Mouse (Mus musculus) gastrocnemius, adult 18-20 months (tissue): ENCODE measurements around the gene Itga5. TPM values are rescaled to one million over a fixed set of nuclear protein-coding genes. Genes with fewer than 3 reads are reported as not detected.
A peak's percentile ranks its signal among the peaks of the same experiment; 100 is the strongest.

Experiments used
- DNase-seq: peaks from one replicate; pipeline ENCODE4 v3.0.0; 2021; ENCODE audit warnings: low spot score
- total RNA-seq, 2 experiments: library from RNA; stranded (reverse); gene quantifications; 2 replicates each; pipeline ENCODE4 v1.2.3; 2021

Itga5 gene
- total RNA-seq, 2 experiments from 2014 or later = 6.5 to 9.1 TPM

DNA sequence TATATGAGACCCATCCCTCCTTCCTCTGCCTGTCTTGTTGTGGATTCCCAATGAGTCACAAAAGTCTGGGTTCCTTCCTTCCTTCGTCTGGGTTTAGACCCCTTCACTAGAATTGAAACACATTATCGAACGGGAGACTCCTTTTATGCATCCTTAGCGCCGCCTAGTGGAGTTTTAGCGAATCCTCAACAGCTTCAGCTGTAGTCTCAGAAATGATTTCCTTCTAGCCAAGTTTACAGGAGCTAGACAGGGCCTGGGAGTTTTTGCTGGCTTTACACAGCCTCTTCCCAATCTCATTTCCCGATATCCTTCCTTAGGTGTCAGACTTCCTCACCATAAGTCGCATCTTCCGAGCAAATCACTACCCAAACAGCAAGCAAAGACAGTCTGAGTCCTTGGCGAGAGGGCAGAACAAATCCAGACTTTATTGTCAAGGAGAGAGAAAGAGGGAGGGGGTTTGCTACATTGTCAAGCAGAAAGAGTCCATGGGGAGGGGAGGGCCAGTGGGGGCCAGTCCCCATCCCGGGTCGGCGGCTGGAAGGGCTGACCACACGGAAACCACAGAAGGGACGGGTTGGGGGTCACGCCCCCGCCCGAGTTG lies 53.0 kb downstream of the Itga5 start:
- peak; percentile 67 for DNase-seq

DNA sequence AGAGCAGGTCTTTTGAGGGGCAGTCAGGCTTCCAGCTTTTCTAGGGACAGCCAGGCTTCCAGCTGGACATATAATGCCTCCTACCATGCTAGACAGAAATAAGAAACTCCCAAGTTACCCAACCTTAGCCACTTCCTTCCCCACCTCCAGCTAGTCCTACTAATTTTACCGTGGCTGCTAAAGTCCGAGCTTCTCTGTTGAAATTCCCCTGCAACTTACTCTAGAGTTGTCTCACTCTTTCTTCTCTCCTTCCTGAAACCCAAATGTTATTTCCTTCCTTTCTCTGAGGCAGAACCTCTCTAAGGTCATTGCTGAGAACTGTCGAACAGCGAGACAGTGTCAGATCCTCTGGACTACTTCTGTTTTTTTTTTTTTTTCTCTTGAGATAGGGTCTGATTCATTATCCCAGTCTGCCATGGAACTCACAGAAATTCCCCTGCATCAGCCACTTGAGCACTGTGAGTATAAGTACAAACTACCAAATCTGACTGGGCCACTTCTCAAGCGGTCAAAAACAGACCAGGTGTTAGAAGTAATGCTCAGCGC lies 56.1 kb downstream of the Itga5 start, which contains the start of gene Gpr84:
TSS of gene Gpr84 (minus strand) at position 248 of the 546 bp plus-strand sequence.
- no peak for DNase-seq

DNA sequence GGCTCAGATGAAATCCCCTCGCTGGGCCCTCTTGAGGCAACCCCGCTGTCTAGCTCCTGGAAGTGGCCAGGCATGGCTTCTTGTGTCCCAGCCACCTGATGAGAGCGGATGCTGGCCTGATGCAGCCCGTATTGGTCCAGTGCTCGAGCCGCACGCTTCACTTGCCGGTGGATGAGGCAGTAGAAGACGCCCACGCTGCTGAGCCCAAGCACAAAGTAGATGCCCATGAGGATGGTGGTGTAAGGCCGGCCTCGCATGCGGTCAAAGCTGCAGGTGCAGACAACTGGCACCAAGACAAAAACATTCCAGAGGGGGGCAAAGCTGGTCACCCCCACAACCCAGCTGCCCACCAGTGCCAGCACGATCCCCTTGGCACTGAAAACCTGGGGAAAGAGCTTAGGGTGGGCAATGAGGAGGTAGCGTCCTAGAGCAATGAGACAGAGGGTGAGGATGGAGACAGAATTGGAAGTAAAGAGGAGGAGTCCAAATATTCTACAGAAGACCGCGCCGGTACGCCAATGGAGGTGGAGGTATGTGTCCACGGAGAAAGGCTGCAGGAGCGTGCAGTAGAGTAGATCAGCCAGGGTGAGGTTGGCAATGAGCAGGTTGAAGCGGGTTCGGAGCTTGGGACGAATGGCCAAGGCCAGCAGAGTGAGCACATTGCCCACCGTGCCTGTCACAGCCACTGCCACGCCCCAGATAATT lies 57.5 kb downstream of the Itga5 start:
- DNase-seq = no peak

DNA sequence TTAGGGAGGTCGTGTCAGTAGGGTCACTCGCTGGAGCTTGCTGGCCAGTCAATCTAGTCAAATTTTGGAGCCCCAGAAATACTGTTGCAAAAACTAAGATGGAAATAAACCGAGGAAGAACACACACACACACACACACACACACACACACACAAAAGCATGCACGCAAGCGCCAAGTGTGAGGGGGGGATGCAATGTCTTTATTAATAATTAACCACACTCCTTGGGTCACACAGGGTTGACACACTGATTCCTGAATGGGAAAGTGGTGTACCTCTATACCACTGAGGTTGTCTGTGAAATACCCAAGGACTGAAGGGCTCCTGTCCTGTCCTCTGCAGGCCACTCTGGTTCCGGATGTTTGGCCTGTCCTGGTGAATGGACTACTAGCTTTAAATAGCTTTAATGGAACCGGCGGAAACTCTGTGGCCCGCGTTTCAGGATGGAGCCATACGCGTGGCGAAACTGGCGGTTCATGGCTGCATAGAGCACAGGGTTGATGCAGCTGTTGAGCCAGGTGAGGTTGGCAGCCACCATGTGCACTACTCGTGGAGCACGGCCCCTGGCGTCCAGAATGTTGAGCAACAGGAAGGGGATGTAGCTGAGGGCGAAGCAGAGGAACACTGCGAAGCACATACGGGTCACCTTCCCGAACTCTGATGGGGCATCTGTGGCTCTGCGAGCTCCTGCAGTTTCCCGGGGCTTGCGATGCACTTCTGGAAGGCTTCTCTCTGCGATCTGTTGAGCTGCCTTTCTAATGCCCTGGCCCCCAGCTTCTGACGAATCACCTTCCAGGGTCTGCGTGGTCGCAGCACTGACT lies 58.3 kb downstream of the Itga5 start:
- no peak for DNase-seq

DNA sequence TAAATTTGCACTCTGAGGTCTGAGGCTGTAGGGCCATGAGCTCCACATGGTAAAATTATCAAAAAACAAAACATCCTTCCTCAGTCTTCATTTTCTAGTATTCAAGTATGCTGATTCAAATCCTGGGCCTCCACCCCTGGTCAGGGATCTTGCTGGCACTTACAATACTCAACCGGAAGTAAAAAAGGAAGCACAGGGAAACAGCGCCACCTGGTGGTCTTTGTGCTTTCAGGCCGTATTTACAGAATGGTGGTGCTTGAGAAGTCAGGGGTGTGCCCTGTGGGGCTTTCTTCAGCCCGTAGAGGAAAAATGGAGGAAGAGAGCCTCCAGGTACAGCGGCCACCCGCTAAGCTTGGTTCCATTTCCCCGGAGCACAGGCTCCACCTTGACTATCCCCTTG lies 59.4 kb downstream of the Itga5 start:
- DNase-seq = peak; percentile 93

DNA sequence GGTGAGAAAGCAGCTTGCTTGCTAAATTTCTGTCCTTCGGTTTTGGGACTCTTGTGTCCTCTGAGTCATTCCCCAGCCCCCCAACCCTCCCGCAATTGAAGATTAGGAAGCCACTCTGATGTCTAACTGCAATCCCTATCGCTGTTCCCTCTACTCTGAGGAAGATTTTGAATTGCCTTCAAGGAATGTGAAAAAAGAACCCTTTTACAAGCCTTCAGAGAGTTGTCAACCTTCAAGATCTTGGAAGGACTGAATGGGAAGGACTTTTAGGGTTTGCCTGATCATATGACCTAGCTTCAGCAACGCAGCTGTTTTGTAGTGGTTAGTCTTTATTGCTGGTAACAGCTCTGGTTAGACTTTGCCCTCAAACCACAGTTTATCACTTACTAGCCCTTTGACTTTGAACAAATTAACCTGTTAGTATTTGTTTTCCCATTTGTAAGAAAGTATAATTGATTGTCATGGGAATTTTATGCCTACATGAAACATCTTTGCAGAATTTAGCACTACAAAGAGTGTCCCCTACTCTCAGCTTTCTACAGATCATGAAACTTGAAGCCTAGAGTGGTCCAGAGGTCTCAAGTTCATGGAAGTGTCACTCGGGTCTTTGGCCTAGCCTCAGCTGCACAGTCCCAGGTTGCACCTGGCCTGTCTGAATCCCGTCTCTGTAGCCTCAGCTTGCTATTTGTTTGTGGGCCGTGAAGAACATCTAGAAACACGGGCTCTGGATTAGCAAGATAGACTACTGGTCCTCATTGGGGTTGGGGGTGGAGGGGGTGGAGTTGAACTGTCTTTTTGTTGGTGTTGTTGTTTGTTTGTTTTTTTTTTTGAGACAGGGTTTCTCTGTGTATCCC lies 60.5 kb downstream of the Itga5 start:
- DNase-seq = no peak

DNA sequence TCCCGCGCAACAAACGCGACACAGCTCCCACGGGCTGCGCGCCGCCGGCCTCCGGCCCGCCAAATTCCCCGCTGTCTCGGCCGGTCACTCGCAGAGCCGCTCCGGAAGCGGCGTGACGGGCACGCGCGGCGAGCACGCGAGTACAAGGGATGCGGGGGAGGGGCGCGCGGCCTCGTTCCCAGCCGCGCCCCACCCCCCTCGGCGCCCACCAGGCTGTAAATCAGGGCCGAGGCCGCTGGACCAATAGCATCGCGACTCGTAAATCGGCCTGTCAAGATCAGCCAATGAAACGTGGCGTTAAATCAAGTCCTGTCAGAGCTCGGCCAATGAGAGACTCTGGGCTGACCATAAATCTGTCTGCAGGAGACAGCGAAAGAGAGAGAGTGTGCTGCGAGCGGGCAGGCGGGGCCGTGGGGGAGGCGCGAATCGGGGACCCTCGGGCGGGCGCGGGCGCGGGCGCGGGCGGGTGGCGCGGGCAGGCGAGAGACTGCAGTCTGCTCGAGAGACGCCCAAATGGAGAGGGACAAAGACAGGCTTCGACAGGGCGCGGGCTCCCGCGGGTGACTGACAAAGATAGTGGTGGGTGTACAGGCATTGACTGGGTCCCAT lies 61.4 kb downstream of the Itga5 start:
- DNase-seq = peak; percentile 96

DNA sequence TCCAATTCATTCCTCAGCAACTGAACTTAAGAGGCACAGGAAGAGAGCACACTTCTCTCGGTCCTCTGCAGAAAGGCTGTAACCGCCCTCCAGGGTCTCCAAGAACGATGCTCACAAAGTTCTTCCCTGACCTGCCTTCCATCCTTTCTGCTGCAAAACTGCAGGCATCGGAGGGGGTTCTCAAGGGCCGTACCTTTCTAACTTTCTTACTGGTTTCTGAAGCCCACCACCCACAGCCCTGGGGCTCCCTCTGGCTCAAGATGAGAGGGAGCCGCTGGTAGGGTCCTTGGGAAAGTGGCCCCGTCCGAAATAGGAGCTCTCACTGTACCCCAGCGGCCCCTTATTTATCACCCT lies 62.0 kb downstream of the Itga5 start:
- no peak for DNase-seq

DNA sequence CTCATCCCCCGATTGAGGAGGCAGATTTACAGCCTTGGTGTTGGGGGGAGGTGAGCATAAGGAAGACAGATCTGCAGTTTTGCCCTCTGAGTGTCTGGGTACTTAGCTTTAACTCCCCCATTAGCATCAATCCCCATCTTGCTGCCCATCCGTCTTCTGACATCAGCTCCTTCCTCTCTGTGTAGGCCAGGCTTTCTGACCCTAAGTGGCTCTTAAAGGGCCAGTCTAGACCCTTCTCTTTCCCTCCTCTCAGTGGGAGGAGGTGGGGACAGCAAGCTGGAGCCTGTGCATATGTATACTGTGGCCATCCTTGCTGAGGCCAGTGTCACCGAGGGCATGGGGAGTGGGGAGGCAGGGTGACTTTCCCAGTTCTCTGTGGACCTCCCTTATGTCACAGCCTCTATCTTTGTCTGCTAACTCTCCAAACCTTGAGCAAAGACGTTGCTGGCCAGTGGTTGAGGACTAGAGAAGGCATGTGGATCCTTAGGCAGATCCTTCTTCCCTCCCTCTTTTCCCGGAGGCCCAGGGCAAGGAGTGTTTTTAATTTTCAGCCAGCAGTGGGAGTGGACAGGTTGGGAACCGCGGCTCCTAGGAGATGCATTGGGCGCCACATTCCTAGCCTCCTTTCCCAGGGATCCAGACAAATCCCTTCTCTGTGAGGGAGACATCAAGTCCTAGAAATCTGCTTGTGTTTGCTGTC lies 62.5 kb downstream of the Itga5 start:
- DNase-seq = no peak

DNA sequence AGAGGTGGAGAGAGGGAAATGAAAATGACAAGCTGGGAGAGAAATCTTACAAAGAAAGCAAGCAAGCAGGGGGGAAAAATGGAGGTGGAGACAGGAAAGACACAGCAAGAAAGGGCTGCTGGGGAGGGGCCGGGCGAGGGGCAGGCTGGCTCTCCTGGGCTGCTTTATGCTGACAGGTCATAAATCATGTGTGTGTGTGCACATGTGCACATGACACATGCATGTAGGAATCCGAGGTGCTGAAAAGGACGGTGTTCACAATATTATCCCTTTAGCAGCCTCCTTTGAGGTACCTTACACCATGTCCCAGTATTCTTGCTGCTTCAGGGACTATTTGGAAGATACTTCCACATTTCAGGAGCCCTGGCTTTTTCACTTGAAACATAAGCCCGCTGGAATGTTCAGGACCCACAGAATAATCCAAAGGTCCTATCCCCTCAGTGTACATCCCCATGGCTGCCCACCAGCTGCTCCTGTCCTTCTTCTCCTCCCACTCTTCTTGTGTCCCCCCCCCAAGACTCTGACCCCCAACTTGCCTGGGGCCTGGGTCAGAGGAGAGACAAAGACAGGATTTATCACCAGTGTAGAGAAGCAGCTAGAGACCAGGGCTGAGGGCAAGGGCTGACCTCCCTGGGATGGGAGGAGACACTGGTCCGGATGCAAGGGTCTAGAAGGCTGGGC lies 64.1 kb downstream of the Itga5 start:
- no peak for DNase-seq

DNA sequence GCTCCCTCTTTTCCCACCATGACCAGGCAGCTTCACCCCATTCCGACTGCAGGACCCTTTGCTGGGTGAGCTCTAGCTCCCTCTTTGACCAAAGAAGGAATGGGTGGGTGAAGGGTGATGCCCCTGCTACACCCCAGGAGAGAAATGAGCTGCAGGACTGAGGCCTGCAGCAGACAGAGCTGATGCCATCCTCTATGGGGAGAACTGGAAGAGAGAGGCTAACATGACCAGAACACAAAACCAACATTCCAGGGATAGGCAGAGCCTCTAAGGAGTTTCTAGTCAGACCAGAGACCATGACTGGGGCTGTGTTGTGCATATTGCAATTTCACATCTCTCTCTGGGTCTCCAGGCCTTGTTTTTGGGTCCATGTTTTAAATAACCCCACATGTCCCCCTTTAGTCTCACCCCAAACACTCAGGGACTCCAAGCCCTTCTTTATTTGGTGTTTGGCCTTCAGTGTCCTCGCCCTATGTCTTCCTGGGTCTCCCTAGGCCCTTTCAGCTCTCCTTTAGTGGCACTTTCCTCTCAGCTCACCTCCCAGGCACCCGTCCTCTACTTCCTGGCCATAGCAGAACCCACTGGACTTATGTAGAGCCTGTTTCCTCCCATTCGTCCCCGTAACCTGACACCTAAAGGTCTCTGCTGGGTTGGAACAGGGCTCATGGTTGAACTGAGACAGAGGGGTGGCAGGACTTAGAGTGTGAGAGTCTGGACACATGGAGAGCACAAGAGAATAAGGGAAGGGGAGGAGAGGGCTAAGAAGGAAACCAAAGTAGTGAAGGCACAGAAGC lies 64.8 kb downstream of the Itga5 start:
- DNase-seq = no peak

DNA sequence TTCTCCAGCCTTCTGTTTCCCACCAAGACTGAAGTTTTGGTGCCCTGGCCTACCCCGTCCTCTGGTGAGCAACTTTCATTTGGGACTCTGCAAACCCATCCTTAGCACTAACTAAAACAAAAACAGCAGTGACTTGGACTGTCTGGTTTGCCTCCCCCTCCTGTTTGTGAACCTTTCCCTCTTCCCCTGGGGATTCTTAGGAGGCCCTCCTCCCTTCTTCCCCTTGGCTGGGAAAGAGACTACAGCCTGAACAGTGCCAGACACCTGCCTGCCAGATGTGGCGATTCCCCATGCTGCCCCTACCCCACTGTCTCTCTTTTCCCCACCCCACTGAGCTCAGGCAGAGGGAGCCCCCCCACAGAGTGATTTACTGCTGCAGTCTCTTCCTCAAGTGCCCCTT lies 65.5 kb downstream of the Itga5 start:
- DNase-seq = no peak

DNA sequence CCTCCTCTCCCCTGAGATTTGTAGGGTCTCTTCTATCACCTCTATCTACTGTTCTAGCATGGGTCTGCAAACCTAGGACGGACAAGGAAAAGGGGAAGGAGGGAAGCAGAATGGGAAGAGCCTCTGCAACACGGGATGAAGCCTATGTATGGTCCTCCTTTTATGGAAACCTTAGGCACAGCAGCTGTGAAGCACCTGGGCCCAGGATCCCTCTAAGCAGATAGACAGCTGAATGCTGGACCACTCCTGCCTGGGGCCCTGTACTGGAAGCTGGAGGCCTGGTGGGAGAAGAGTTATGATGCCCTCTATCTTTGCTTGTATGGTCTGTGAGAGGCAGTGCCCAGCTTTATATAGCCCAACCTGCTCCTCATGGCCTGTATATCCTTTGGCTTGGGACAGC lies 66.0 kb downstream of the Itga5 start:
- no peak for DNase-seq

DNA sequence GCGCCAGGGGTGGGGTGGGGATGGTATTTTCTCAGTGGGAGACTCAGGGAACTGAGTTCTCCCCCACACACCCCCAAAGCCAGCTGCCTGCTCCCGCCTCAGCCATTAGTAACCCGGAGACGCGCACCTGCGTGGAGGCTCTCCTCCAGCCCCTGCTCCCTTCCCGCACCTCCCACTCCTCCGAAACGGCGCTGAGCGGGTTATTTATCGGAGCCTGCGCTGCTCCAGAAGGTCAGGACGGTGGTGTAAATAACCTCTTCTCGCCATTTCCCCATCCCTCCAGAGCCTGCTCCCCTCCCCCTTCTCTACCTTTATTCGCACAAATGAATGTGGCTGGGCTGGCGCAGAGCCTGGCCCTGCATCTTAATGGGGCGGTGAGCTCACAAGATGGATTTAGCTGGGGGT lies 66.5 kb downstream of the Itga5 start:
- DNase-seq = no peak

DNA sequence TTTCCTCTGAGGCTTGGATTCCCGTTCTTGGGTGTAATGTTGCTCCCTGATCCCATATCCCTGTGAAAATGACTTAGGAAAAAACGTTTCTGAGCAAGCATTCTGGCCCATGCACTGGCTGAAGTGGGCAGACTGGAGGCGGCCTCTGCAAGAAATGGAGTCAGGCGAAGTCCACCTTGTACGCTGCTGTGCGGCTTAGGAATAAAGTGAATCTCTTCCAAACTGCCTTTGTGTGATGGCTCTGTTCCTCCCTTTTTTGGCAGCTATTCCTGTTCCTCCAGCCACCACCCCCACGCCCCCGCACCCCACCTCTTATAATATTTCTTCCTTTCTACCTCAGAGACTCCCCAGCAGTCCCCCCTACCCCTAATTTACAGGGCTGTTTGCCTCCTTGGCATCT lies 66.9 kb downstream of the Itga5 start:
- no peak for DNase-seq

DNA sequence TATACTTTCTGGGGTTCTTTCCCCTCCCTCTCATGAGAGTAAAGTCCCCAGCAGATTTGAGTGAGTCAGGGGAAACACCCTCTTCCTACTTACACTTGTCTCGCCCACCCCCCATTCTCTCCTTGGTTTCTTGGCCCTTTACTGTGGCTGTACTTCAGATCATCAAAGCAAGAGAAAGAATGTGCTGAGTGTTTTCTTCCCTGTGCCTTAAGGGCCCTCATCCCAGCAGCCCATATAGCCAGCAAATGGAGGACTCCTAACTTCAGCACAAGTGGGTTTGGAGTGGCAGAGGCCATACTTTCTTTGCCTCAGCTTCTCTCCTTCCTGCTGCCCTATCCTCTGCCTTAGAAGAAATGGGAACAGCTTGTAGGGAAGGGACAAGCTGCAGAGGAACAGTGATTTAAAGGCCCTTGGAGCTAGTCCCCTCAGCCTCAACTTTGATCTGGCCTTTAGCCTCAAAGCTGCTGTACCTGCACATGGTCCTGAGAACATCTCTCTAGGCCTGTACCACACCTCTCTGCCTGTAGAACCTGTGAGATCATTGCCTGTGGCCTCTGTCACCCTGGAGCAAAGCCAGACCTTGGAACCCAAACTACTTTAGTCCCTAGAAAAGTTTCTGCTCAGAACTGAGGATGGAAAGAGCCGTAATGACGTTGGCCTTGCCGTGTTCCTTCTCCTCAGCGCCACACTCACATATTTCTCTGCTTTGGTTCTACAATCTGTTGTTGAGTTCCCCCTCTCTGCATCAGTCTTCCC lies 67.5 kb downstream of the Itga5 start:
- DNase-seq = no peak

DNA sequence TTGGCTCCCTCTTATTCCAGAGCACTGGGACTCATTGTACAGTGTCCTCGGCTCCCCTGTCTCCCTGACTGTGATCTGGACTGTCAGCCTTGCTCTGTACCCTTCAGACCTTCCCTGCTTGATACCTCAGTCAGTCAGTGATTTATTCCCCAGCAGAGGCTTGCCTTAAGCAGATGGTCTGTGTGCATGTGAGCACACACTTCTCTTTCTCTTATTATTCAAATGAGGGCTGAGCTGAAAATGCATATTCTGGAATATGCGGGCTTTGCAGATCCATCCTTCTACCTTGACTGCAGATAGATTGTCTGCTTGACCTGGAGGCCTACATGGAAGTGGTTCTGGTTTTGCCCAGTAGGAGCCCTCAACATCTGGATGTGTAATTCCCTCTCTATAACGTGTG lies 68.5 kb downstream of the Itga5 start:
- no peak for DNase-seq

DNA sequence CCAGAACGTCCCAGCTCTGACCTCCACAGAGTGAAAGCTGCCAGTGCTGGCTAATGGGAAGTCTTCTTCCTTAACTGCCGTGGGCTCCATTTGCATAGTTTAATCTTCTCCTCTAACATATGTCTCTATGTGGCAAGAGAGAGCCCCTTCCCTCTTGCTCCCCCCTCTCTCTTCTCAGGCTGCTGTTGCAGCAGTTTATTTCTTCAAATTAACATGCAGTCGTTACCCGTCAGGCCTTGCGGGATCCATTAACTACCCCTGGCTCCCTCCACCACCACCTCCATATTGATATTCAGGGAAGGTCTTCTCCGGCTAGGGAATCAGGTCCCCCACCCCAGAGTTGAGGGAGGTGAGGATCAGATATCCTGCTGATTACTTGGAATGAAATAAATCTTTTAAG lies 69.2 kb downstream of the Itga5 start:
- no peak for DNase-seq
